Mouse (Mus musculus) liver, embryonic 14.5 days (tissue): ENCODE measurements around the gene Rbm4b.

Experiments
- CTCF ChIP-seq: IDR thresholded peaks from 2 replicates; pipeline ENCODE4 v1.5.1; 2016; ENCODE audit warnings: antibody characterized with exemption, low read depth, control low read depth
- EP300 ChIP-seq: IDR thresholded peaks from 2 replicates; pipeline ENCODE4 v1.6.1; 2016; ENCODE audit warnings: antibody characterized with exemption, low read depth

DNA sequence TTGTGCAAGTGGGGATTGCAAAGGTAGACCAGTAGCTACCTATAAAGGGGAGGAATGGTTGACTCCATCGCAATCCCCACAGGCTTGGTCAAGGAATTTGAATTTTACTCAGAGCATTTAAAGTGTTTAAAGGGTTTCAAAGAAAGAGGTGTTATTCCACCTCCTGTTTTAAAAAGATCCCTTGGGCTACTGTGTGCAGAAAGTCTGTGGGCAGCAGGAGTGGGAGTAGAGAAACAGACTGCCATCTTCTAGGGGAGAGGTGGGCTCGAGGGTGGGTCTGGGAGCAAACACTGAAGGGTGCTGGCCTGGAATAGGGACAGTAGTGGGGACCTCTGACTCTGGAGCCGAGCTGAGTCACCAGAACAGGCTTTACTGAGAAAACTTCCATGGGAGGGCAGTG is 23.2 kb upstream of the Rbm4b start:
- TF ChIP-seq EP300 (no peak), CTCF (no peak)
